Mouse (Mus musculus) layer of hippocampus, postnatal 36 days (tissue): ENCODE measurements at regions not wholly inside any gene's neighbourhood (a gene's known extent, or its start where the extent isn't known, plus 50 kb on each side); places are given as distances from the start of the nearest gene placed in this dataset.

ENCODE experiments used
- DNase-seq, 2 experiments: peaks; one replicate each; pipeline ENCODE4 v3.0.0; 2022

GRCm38 (mm10) chr8:100796628-100797027 lies 1380.4 kb upstream of the Cdh8 start:
- DNase-seq, result no peak

GRCm38 (mm10) chr8:100793951-100794350 lies 1377.7 kb upstream of the Cdh8 start:
- DNase-seq, result peak in 1 of 2 experiments; percentile 10

- no peak for DNase-seq
These were observed 1374.4 kb upstream of the Cdh8 start for GRCm38 (mm10) chr8:100790592-100791141.

DNA sequence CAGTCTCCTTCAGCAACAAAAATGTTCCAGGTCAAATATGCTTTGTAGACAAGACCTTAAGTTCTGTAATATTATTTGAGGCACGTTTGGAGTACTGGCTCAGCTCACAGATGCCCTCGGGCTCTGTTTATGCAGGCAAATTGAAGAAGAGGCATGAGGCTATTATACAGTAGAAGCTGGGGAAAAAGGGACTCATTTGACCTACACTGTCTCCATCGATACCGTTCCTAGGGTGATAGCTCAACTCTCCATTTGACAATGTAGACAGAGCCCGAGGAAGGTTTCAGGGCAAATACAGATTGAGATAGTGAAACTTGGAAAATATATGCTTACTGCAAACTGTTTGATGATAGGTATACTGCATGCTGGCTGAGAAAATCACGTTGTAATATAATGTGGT lies 1371.9 kb upstream of the Cdh8 start:
- no peak for DNase-seq

DNA sequence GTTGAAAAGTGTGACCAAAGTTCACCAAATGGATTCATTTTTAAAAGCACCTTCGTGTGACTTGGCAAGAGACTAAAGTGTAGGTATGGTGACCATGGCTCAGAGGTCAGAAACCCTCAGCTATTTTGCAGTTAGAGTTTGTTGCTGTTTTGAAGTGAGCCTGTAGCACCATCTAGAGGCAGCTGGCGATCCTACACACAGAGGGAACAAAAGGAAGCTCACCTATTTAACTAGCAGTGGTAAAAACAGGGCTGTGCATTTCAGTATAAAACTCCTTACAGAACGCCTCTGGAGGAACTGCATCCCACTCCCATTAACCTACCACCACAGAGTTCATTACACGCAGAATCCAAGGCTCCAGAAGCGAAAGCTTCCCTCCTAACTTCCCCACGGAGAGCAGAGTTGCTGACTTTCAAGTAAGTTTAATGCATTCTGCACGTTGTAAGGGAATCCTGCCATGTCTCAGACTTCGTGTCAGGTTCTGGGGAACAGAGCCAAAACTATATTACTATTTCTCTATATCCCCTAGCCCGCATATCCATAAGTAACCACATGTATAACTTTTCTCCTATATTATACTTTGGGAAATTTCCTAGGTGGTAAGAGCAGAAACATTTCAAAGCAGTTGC lies 1356.6 kb upstream of the Cdh8 start:
- peak; percentile 48 to 62 for DNase-seq

GRCm38 (mm10) chr8:100769617-100770016 lies 1353.3 kb upstream of the Cdh8 start:
- DNase-seq, result no peak

GRCm38 (mm10) chr8:100733927-100734326 lies 1317.7 kb upstream of the Cdh8 start:
- no peak for DNase-seq

DNA sequence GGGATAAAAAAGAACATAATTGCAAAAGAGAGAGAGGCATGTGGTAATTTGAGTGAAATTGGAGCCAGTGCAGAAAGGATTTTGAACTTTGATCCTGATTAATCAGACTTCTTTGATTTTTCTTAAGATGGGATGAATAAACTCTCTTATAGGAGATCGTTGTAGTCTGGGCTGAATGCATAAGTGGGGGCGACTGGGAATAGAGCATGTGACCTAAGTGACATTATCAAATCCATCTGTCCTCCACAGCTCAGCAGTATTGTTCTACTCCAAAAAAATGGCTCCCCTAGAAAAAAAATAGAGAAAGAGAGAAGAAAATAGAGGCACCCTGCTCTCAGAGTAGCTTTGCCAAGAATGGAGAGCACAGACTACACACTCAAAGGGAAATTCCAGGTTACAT lies 1286.1 kb upstream of the Cdh8 start:
- DNase-seq, result no peak

GRCm38 (mm10) chr8:100695043-100695442 lies 1278.8 kb upstream of the Cdh8 start:
- no peak for DNase-seq

DNA sequence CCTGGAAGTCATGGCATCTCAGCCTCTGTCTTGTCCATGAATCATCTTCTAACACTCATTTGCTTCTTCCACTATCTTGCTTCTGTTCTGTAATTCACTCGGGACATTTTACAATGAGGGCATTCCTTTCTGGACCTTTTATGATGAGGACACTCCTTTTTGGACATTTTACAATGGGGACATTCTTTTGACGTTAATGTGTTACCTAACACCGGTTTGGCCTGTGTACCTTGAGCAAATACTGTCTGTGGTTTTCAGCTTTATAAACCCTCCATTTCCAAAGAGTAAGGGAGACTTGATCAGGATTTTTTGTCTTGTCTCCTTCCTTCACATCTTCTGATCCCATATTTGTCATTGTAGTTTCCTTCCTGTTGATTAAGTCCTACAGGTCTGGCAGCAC lies 1262.3 kb upstream of the Cdh8 start:
- DNase-seq, result no peak
